Mouse (Mus musculus) embryonic facial prominence, embryonic 10.5 days (tissue): ENCODE measurements at regions not wholly inside any gene's neighbourhood (a gene's known extent, or its start where the extent isn't known, plus 50 kb on each side); places are given as distances from the start of the nearest gene placed in this dataset.

Experiments
- DNase-seq: peaks from one replicate; pipeline ENCODE4 v3.0.0-alpha.2; 2017; ENCODE audit warnings: low spot score
- H3K27ac ChIP-seq: fragments of 300-500 bp; sonication (generic); replicated peaks from 2 replicates; pipeline ENCODE4 v1.5.1; 2016; ENCODE audit warnings: mild to moderate bottlenecking
- H3K27me3 ChIP-seq: fragments of 300-500 bp; sonication (generic); replicated peaks from 2 replicates; pipeline ENCODE4 v1.6.1; 2016; ENCODE audit warnings: low read depth, mild to moderate bottlenecking; ENCODE audit not compliant: poor library complexity, severe bottlenecking
- H3K36me3 ChIP-seq: fragments of 300-500 bp; sonication (generic); replicated peaks from 2 replicates; pipeline ENCODE4 v1.6.1; 2016; ENCODE audit warnings: mild to moderate bottlenecking, moderate library complexity
- H3K4me1 ChIP-seq: fragments of 300-500 bp; sonication (generic); 2 replicates; pipeline ENCODE4 v1.6.1; 2016
- H3K4me3 ChIP-seq: fragments of 300-500 bp; sonication (generic); 2 replicates; pipeline ENCODE4 v1.5.1; 2016; ENCODE audit warnings: mild to moderate bottlenecking, moderate library complexity
- H3K9me3 ChIP-seq: fragments of 300-500 bp; sonication (generic); 2 replicates; pipeline ENCODE4 v1.6.1; 2016; ENCODE audit warnings: mild to moderate bottlenecking
- WGBS: fragments of 180-500 bp; shearing (Covaris S2); methylation state at CpG from one replicate; pipeline ENCODE4 v1.1.7; 2016; 5-methylcytosine and 5-hydroxymethylcytosine counted together

- Histone ChIP-seq H3K4me1 (peaks cover 11% of the 10 kb centered on the region; the same call in 1 of the 2 replicates), H3K27ac (0 out of 2 replicates have a peak overlapping the region, but pooled peaks have one; percentile 48), H3K9me3 (no peaks in the 10 kb centered on the region), H3K36me3 (no peaks in the 10 kb centered on the region), H3K4me3 (no peak overlapping the region), H3K27me3 (no peaks in the 10 kb centered on the region)
- 22% methylated on average over 2 of the region's 2 CpGs for WGBS
- DNase-seq, result peak; percentile 23
These were observed 50.3 kb downstream of the Anapc15-ps start for GRCm38 (mm10) chr10:95622879-95623517.

GRCm38 (mm10) chr10:95620796-95621195, 52.5 kb downstream of the Anapc15-ps start:
- no peaks in the 10 kb centered on the region for H3K9me3 ChIP-seq
- 90% methylated on average over 3 of the region's 3 CpGs for WGBS
- no peak overlapping the region for H3K4me3 ChIP-seq
- H3K36me3 ChIP-seq, result no peaks in the 10 kb centered on the region
- no peak overlapping the region for H3K27ac ChIP-seq
- no peak for DNase-seq
- peaks cover 11% of the 10 kb centered on the region; the same call in 1 of the 2 replicates for H3K4me1 ChIP-seq
- no peaks in the 10 kb centered on the region for H3K27me3 ChIP-seq

- Histone ChIP-seq H3K9me3 (no peaks in the 10 kb centered on the region), H3K4me1 (peaks cover 11% of the 10 kb centered on the region; the same call in 1 of the 2 replicates), H3K27me3 (no peaks in the 10 kb centered on the region), H3K27ac (no peak overlapping the region), H3K36me3 (no peaks in the 10 kb centered on the region), H3K4me3 (no peak overlapping the region)
- no peak for DNase-seq
- WGBS, result 64% methylated on average over 10 of the region's 10 CpGs
These were observed 53.6 kb downstream of the Anapc15-ps start for GRCm38 (mm10) chr10:95619601-95620000.

GRCm38 (mm10) chr10:95618451-95619079, 54.6 kb upstream of the Nudt4 start:
- no peaks in the 10 kb centered on the region for H3K36me3 ChIP-seq
- no peaks in the 10 kb centered on the region for H3K9me3 ChIP-seq
- H3K27me3 ChIP-seq, result 0 out of 2 replicates have a peak, but pooled peaks cover 4% of the 10 kb centered on the region
- DNase-seq, result no peak
- no peak overlapping the region for H3K4me3 ChIP-seq
- H3K27ac ChIP-seq, result no peak overlapping the region
- H3K4me1 ChIP-seq, result peaks cover 7% of the 10 kb centered on the region; the same call in 1 of the 2 replicates
- 83% methylated on average over 9 of the region's 9 CpGs for WGBS

GRCm38 (mm10) chr10:95616821-95617220, 52.9 kb upstream of the Nudt4 start:
- WGBS, result 81% methylated on average over 5 of the region's 5 CpGs
- H3K9me3 ChIP-seq, result no peaks in the 10 kb centered on the region
- no peaks in the 10 kb centered on the region for H3K4me1 ChIP-seq
- no peak overlapping the region for H3K4me3 ChIP-seq
- no peak overlapping the region for H3K27ac ChIP-seq
- no peaks in the 10 kb centered on the region for H3K36me3 ChIP-seq
- DNase-seq, result no peak
- 0 out of 2 replicates have a peak, but pooled peaks cover 4% of the 10 kb centered on the region for H3K27me3 ChIP-seq

GRCm38 (mm10) chr10:95615849-95616650, 52.1 kb upstream of the Nudt4 start:
- Histone ChIP-seq H3K27ac (no peak overlapping the region), H3K9me3 (no peaks in the 10 kb centered on the region), H3K36me3 (no peaks in the 10 kb centered on the region), H3K4me1 (peaks cover 6% of the 10 kb centered on the region), H3K4me3 (no peak overlapping the region), H3K27me3 (0 out of 2 replicates have a peak, but pooled peaks cover 4% of the 10 kb centered on the region)
- 75% methylated on average over 25 of the region's 25 CpGs for WGBS
- DNase-seq, result no peak
